Comparison of ENCODE assay signal across 9 mouse cellular contexts in the genomic region with DNA sequence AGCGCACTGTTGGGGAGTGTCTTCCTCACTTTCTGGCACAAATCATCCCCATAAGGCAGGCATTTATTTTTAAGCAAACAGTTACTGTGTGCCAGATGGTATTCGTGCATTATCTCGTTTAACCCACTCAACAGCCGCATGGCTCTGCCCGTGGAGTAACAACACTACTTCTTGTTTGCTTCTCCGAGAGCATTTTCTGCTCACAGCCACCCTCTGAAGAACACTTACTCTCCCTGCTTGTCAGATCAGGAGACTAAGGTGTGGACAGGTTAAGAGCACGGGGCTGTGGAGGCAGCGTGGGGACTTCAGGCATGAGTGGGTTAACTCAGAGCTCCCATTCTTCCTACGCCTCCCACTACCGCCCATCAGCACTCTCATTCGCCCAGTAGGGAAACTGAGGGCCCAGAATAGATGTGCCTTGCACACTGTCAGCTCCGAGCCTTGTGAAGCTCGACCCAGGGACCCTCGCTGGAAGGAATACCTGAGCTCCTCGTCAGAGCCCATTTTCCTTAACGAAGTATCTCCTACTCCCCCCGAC. TPM values are rescaled to one million over a fixed set of nuclear protein-coding genes. Genes with fewer than 3 reads are reported as not detected.
DNase-seq lines count a peak whose midpoint lies in the region; ATAC-seq and TF ChIP-seq lines count a peak whose summit lies in the region.
"Had no signal": no experiment of that assay in that cellular context is flagged by ENCODE, and none has a peak within 500 bp of the region (broad histone marks: within the 10 kb centered on the region; RNA-seq: fewer than 3 reads in every experiment).

No protein-coding gene starts in this region.

- TF ChIP-seq POLR2A in cortical plate, adult 2 months (IDR thresholded peaks at IDR 0.05; ENCODE audit: extremely low read depth, insufficient read depth, low read length), result no peak
- no peak for TF ChIP-seq POLR2A in thymus, adult 2 months (IDR thresholded peaks at IDR 0.05; ENCODE audit: control insufficient read depth, extremely low read depth, insufficient read depth, low read length, poor library complexity)

- peaks cover 57% of the 10 kb centered on the region for H3K36me3 ChIP-seq in heart, embryonic 14.5 days (ENCODE audit: control insufficient read depth, insufficient read depth, low read length)
- H3K36me3 ChIP-seq in forebrain, postnatal 0 days (ENCODE audit: insufficient read depth), result peaks cover 45% of the 10 kb centered on the region
- H3K36me3 ChIP-seq in midbrain, embryonic 12.5 days, result peaks cover 43% of the 10 kb centered on the region
- H3K36me3 ChIP-seq in thymus, adult 2 months (ENCODE audit: control insufficient read depth, insufficient read depth, low read length), result peaks cover 5% of the 10 kb centered on the region; the same call in 1 of the 2 replicates

- no peak for DNase-seq in heart, postnatal 14 days
- peak; percentile 72 for DNase-seq in forebrain, postnatal 0 days
- DNase-seq in adrenal gland, adult 8-10 months, result no peak
- no peak for DNase-seq in thymus, adult 2 months
- DNase-seq in kidney, postnatal 14 days, result no peak
- DNase-seq: kidney, adult 18-20 months had no signal

- no peaks in the 10 kb centered on the region for H3K9me3 ChIP-seq in heart, embryonic 14.5 days (ENCODE audit: control insufficient read depth, low read length)
- no peaks in the 10 kb centered on the region for H3K9me3 ChIP-seq in forebrain, postnatal 0 days (ENCODE audit: low read length)
- no peaks in the 10 kb centered on the region for H3K9me3 ChIP-seq in midbrain, embryonic 12.5 days

- 40% methylated on average over 17 of the region's 17 CpGs for WGBS in heart, embryonic 14.5 days
- WGBS in forebrain, postnatal 0 days, result 46% methylated on average over 17 of the region's 17 CpGs
- 80% methylated on average over 17 of the region's 17 CpGs for WGBS in midbrain, embryonic 12.5 days
- WGBS in thymus, adult 2 months, result 92% methylated on average over 17 of the region's 17 CpGs

- H3K27me3 ChIP-seq in heart, embryonic 14.5 days (ENCODE audit: control insufficient read depth, insufficient read depth, low read length), result no peaks in the 10 kb centered on the region
- no peaks in the 10 kb centered on the region for H3K27me3 ChIP-seq in forebrain, postnatal 0 days (ENCODE audit: insufficient read depth, low read length)
- H3K27me3 ChIP-seq in midbrain, embryonic 12.5 days, result no peaks in the 10 kb centered on the region
- no peaks in the 10 kb centered on the region for H3K27me3 ChIP-seq in thymus, adult 2 months (ENCODE audit: control insufficient read depth, insufficient read depth, low read length)

- H3K4me3 ChIP-seq in heart, embryonic 14.5 days (ENCODE audit: control insufficient read depth in 1 of 2, insufficient read depth in 1 of 2, low read depth in 1 of 2, low read length in 2 of 2), result no peak overlapping the region
- H3K4me3 ChIP-seq in cortical plate, adult 2 months (ENCODE audit: insufficient read depth, low read length), result no peak overlapping the region
- H3K4me3 ChIP-seq in forebrain, postnatal 0 days (ENCODE audit: low read depth, low read length), result peak overlapping the region; percentile 21
- H3K4me3 ChIP-seq in midbrain, embryonic 12.5 days, result no peak overlapping the region
- no peak overlapping the region for H3K4me3 ChIP-seq in thymus, adult 2 months (ENCODE audit: control insufficient read depth, insufficient read depth, low read length)

- no peak overlapping the region for H3K4me2 ChIP-seq in heart, embryonic 14.5 days (ENCODE audit: low read length)
- H3K4me2 ChIP-seq in forebrain, postnatal 0 days (ENCODE audit: low read depth), result peak overlapping the region; percentile 62
- H3K4me2 ChIP-seq in midbrain, embryonic 12.5 days (replicated peaks), result no peak overlapping the region

- H3K9ac ChIP-seq in heart, embryonic 14.5 days (ENCODE audit: low read length), result peak overlapping the region; percentile 5; the same call in 1 of the 2 replicates
- H3K9ac ChIP-seq in forebrain, postnatal 0 days, result peak overlapping the region; percentile 44
- H3K9ac ChIP-seq in midbrain, embryonic 12.5 days (replicated peaks), result peak overlapping the region; percentile 25; the same call in 1 of the 2 replicates

- TF ChIP-seq CTCF in cortical plate, adult 2 months (IDR thresholded peaks at IDR 0.05; ENCODE audit: extremely low read depth, insufficient read depth, low read length), result no peak
- no peak for TF ChIP-seq CTCF in forebrain, postnatal 0 days (IDR thresholded peaks at IDR 0.05; ENCODE audit: low read depth)
- TF ChIP-seq CTCF in thymus, adult 2 months (IDR thresholded peaks at IDR 0.05; ENCODE audit: borderline replicate concordance, control insufficient read depth, extremely low read depth, insufficient read depth, low read length, poor library complexity), result no peak

- intact Hi-C loops in heart, postnatal 14 days (cut with DNase I), result no loop called here

- 0 out of 4 replicates have a peak overlapping the region, but pooled peaks of 1 of the 2 experiments have one; percentile 14 for H3K27ac ChIP-seq in heart, embryonic 14.5 days (replicated peaks in 1 of 2; ENCODE audit: control insufficient read depth in 1 of 2, insufficient read depth in 1 of 2, low read depth in 2 of 2, low read length in 2 of 2)
- H3K27ac ChIP-seq in cortical plate, adult 2 months (ENCODE audit: insufficient read depth, low read length), result peak overlapping the region; percentile 83; the same call in 1 of the 2 replicates
- peak overlapping the region; percentile 65 for H3K27ac ChIP-seq in forebrain, postnatal 0 days (ENCODE audit: low read depth, low read length)
- H3K27ac ChIP-seq in midbrain, embryonic 12.5 days (replicated peaks), result peak overlapping the region; percentile 26; the same call in 1 of the 2 replicates
- no peak overlapping the region for H3K27ac ChIP-seq in thymus, adult 2 months (ENCODE audit: control insufficient read depth, insufficient read depth, low read length)

- peaks cover 18 to 31% of the 10 kb centered on the region in 2 experiments for H3K4me1 ChIP-seq in heart, embryonic 14.5 days (ENCODE audit: control insufficient read depth in 2 of 2, insufficient read depth in 2 of 2, low read length in 2 of 2)
- peaks cover 12% of the 10 kb centered on the region for H3K4me1 ChIP-seq in cortical plate, adult 2 months (ENCODE audit: control insufficient read depth, insufficient read depth, low read length)
- H3K4me1 ChIP-seq in forebrain, postnatal 0 days (ENCODE audit: insufficient read depth), result peaks cover 23% of the 10 kb centered on the region
- peaks cover 21% of the 10 kb centered on the region for H3K4me1 ChIP-seq in midbrain, embryonic 12.5 days
- H3K4me1 ChIP-seq in thymus, adult 2 months (replicated peaks; ENCODE audit: control insufficient read depth, insufficient read depth, low read length), result peaks cover 11% of the 10 kb centered on the region

- no peak for ATAC-seq in heart, embryonic 14.5 days (ENCODE audit: insufficient number of reproducible peaks, insufficient read depth, low FRiP score, low read depth)
- ATAC-seq in forebrain, postnatal 0 days, result no peak; the same call in 1 of the 2 replicates
- no peak for ATAC-seq in midbrain, embryonic 12.5 days (ENCODE audit: low FRiP score, low read depth)

RNA-seq across cellular contexts. Expression of gene Mapk3, which starts 3.1 kb away (rescaled TPM):
- polyA plus RNA-seq in heart, embryonic 14.5 days (2014; fragmentation: Nextera tagmentation; extraction: Ambion mirVana), result 51.7 and 57.3 TPM in 2 replicates
- total RNA-seq in heart, postnatal 14 days (2021), result 10 to 100 TPM; 69.8 to 77.4 TPM
- polyA plus RNA-seq in cortical plate, adult 2 months (2012; rRNA removed), result 246 and 283 TPM in 2 replicates
- 108 and 131 TPM in 2 replicates for total RNA-seq in forebrain, postnatal 0 days (2014; rRNA removed)
- polyA plus RNA-seq in forebrain, postnatal 0 days (2015; fragmentation: Nextera tagmentation; extraction: Ambion mirVana), result 118 and 133 TPM in 2 replicates
- 56.1 and 58.0 TPM in 2 replicates for polyA plus RNA-seq in midbrain, embryonic 12.5 days (2016; fragmentation: Nextera tagmentation; extraction: Ambion mirVana)
- 100 to 1,000 TPM; 117 to 195 (median 156) TPM for total RNA-seq in adrenal gland, adult 8-10 months (2022)
- polyA plus RNA-seq in thymus, adult 2 months (2012; rRNA removed), result 130 and 131 TPM in 2 replicates

RNA-seq across cellular contexts. Expression of gene Gdpd3, which starts 3.6 kb away (rescaled TPM):
- polyA plus RNA-seq in heart, embryonic 14.5 days (2014; fragmentation: Nextera tagmentation; extraction: Ambion mirVana), result 0.67 and 2.7 TPM in 2 replicates
- 1 to 10 TPM; 3.1 to 3.8 TPM for total RNA-seq in heart, postnatal 14 days (2021)
- polyA plus RNA-seq in cortical plate, adult 2 months (2012; rRNA removed), result 2.5 and 3.1 TPM in 2 replicates
- 1.2 and 2.5 TPM in 2 replicates for total RNA-seq in forebrain, postnatal 0 days (2014; rRNA removed)
- 0.93 and 0.97 TPM in 2 replicates for polyA plus RNA-seq in forebrain, postnatal 0 days (2015; fragmentation: Nextera tagmentation; extraction: Ambion mirVana)
- polyA plus RNA-seq in midbrain, embryonic 12.5 days (2016; fragmentation: Nextera tagmentation; extraction: Ambion mirVana), result 2.0 and 2.4 TPM in 2 replicates
- total RNA-seq in adrenal gland, adult 8-10 months (2022), result 1 to 10 TPM; 1.8 to 9.2 (median 5.6) TPM
- polyA plus RNA-seq in thymus, adult 2 months (2012; rRNA removed), result 15.7 and 106 TPM in 2 replicates

RNA-seq across cellular contexts. Expression of gene Ypel3, which starts 14.2 kb away (rescaled TPM):
- 102 and 121 TPM in 2 replicates for polyA plus RNA-seq in heart, embryonic 14.5 days (2014; fragmentation: Nextera tagmentation; extraction: Ambion mirVana)
- 10 to 100 TPM; 62.9 to 77.1 TPM for total RNA-seq in heart, postnatal 14 days (2021)
- 539 and 545 TPM in 2 replicates for polyA plus RNA-seq in cortical plate, adult 2 months (2012; rRNA removed)
- total RNA-seq in forebrain, postnatal 0 days (2014; rRNA removed), result 162 and 237 TPM in 2 replicates
- polyA plus RNA-seq in forebrain, postnatal 0 days (2015; fragmentation: Nextera tagmentation; extraction: Ambion mirVana), result 223 and 250 TPM in 2 replicates
- polyA plus RNA-seq in midbrain, embryonic 12.5 days (2016; fragmentation: Nextera tagmentation; extraction: Ambion mirVana), result 125 and 126 TPM in 2 replicates
- 100 to 1,000 TPM; 114 to 148 (median 125) TPM for total RNA-seq in adrenal gland, adult 8-10 months (2022)
- 622 and 685 TPM in 2 replicates for polyA plus RNA-seq in thymus, adult 2 months (2012; rRNA removed)

RNA-seq across cellular contexts. Expression of gene Tbx6, which starts 18.7 kb away (rescaled TPM):
- 0.26 TPM in 1 of 2 replicates, not detected in the other for polyA plus RNA-seq in heart, embryonic 14.5 days (2014; fragmentation: Nextera tagmentation; extraction: Ambion mirVana)
- total RNA-seq in heart, postnatal 14 days (2021), result under 1 TPM; 0.44 to 0.62 TPM
- polyA plus RNA-seq in cortical plate, adult 2 months (2012; rRNA removed), result 1.4 and 1.6 TPM in 2 replicates
- 0.31 and 0.38 TPM in 2 replicates for total RNA-seq in forebrain, postnatal 0 days (2014; rRNA removed)
- 0.10 and 0.11 TPM in 2 replicates for polyA plus RNA-seq in forebrain, postnatal 0 days (2015; fragmentation: Nextera tagmentation; extraction: Ambion mirVana)
- 0.64 and 0.65 TPM in 2 replicates for polyA plus RNA-seq in midbrain, embryonic 12.5 days (2016; fragmentation: Nextera tagmentation; extraction: Ambion mirVana)
- total RNA-seq in adrenal gland, adult 8-10 months (2022), result under 1 TPM in 3 of 4 experiments, not detected in 1; 0.35 to 0.74 (median 0.56) TPM
- polyA plus RNA-seq in thymus, adult 2 months (2012; rRNA removed), result 25.0 and 37.9 TPM in 2 replicates

RNA-seq across cellular contexts. Expression of gene Ppp4c, which starts 29.8 kb away (rescaled TPM):
- 132 and 146 TPM in 2 replicates for polyA plus RNA-seq in heart, embryonic 14.5 days (2014; fragmentation: Nextera tagmentation; extraction: Ambion mirVana)
- 10 to 100 TPM; 38.8 to 49.6 TPM for total RNA-seq in heart, postnatal 14 days (2021)
- 75.4 and 77.7 TPM in 2 replicates for polyA plus RNA-seq in cortical plate, adult 2 months (2012; rRNA removed)
- 114 and 119 TPM in 2 replicates for total RNA-seq in forebrain, postnatal 0 days (2014; rRNA removed)
- polyA plus RNA-seq in forebrain, postnatal 0 days (2015; fragmentation: Nextera tagmentation; extraction: Ambion mirVana), result 161 and 172 TPM in 2 replicates
- polyA plus RNA-seq in midbrain, embryonic 12.5 days (2016; fragmentation: Nextera tagmentation; extraction: Ambion mirVana), result 315 and 323 TPM in 2 replicates
- total RNA-seq in adrenal gland, adult 8-10 months (2022), result 100 to 1,000 TPM in 1 of 4 experiments, 10 to 100 TPM in 3; 85.9 to 100 (median 94.9) TPM
- polyA plus RNA-seq in thymus, adult 2 months (2012; rRNA removed), result 460 and 482 TPM in 2 replicates
